Mouse (Mus musculus) forebrain, embryonic 15.5 days (tissue): ENCODE measurements around the gene Krtcap2. TPM values are rescaled to one million over a fixed set of nuclear protein-coding genes. Genes with fewer than 3 reads are reported as not detected.

Experiments
- ATAC-seq: fragments of 200-750 bp; cut with Nextera tagmentation; replicated peaks from 2 replicates; pipeline ENCODE4 v1.8.0; 2017; ENCODE audit warnings: mild to moderate bottlenecking, moderate TSS enrichment, moderate library complexity
- H3K27ac ChIP-seq: fragments of 300-500 bp; sonication (generic); replicated peaks from 2 replicates; pipeline ENCODE4 v1.5.1; 2015; ENCODE audit warnings: mild to moderate bottlenecking, inconsistent platforms
- H3K27me3 ChIP-seq: fragments of 300-500 bp; sonication (generic); 2 replicates; pipeline ENCODE4 v1.6.1; 2015; ENCODE audit warnings: inconsistent platforms
- H3K36me3 ChIP-seq: fragments of 300-500 bp; sonication (generic); 2 replicates; pipeline ENCODE4 v1.6.1; 2015; ENCODE audit warnings: mild to moderate bottlenecking, inconsistent platforms
- H3K4me1 ChIP-seq: fragments of 300-500 bp; sonication (generic); 2 replicates; pipeline ENCODE4 v1.6.1; 2015; ENCODE audit warnings: inconsistent platforms
- H3K4me2 ChIP-seq: fragments of 300-500 bp; sonication (generic); replicated peaks from 2 replicates; pipeline ENCODE4 v1.6.1; 2015; ENCODE audit warnings: mild to moderate bottlenecking, inconsistent platforms
- H3K4me3 ChIP-seq: fragments of 300-500 bp; sonication (generic); 2 replicates; pipeline ENCODE4 v1.5.1; 2015; ENCODE audit warnings: mild to moderate bottlenecking, inconsistent platforms
- H3K9ac ChIP-seq: fragments of 300-500 bp; sonication (generic); replicated peaks from 2 replicates; pipeline ENCODE4 v1.6.1; 2015; ENCODE audit warnings: mild to moderate bottlenecking, inconsistent platforms
- H3K9me3 ChIP-seq: fragments of 300-500 bp; sonication (generic); 2 replicates; pipeline ENCODE4 v1.6.1; 2016; ENCODE audit warnings: inconsistent platforms
- WGBS: fragments of 180-500 bp; shearing (Covaris S2); methylation state at CpG from one replicate; pipeline ENCODE4 v1.1.7; 2015; ENCODE audit warnings: mixed read lengths; 5-methylcytosine and 5-hydroxymethylcytosine counted together
- microRNA counts: library from miRNA; unstranded; fragments of <30 nt; microRNA quantifications from one replicate; lab custom pipeline; 2016
- microRNA-seq: library from miRNA; unstranded; fragments of <30 nt; microRNA quantifications from one replicate; pipeline ENCODE4, GENCODE M21; 2016
- polyA plus RNA-seq: library from polyadenylated mRNA; unstranded; fragments of >200 nt; fragmentation: Nextera tagmentation; extraction: Ambion mirVana; gene quantifications from 2 replicates; pipeline ENCODE4 v1.2.1, GENCODE M21; 2015

Gene Krtcap2
- polyA plus RNA-seq, 1 experiment from 2014 or later = 192 TPM

GRCm38 (mm10) chr3:89293247-89293918, 47.6 kb downstream of the Krtcap2 start:
- no peak overlapping the region for H3K4me3 ChIP-seq
- WGBS = 92% methylated on average over 11 of the region's 11 CpGs
- no peak for ATAC-seq
- no peak overlapping the region for H3K9ac ChIP-seq
- H3K36me3 ChIP-seq = no peaks in the 10 kb centered on the region
- no peaks in the 10 kb centered on the region for H3K27me3 ChIP-seq
- H3K27ac ChIP-seq = no peak overlapping the region
- H3K4me1 ChIP-seq = peaks cover 3% of the 10 kb centered on the region; the same call in 1 of the 2 replicates
- no peaks in the 10 kb centered on the region for H3K9me3 ChIP-seq
- no peak overlapping the region for H3K4me2 ChIP-seq

- Histone ChIP-seq H3K27me3 (no peaks in the 10 kb centered on the region), H3K36me3 (no peaks in the 10 kb centered on the region), H3K9ac (no peak overlapping the region), H3K27ac (no peak overlapping the region), H3K4me2 (no peak overlapping the region), H3K9me3 (no peaks in the 10 kb centered on the region), H3K4me3 (no peak overlapping the region), H3K4me1 (peaks cover 3% of the 10 kb centered on the region; the same call in 1 of the 2 replicates)
- no peak for ATAC-seq
- WGBS = 81% methylated on average over 5 of the region's 5 CpGs
These were observed 48.4 kb downstream of the Krtcap2 start for GRCm38 (mm10) chr3:89294195-89294594.

- peaks cover 7% of the 10 kb centered on the region for H3K4me1 ChIP-seq
- H3K4me2 ChIP-seq = no peak overlapping the region
- H3K4me3 ChIP-seq = no peak overlapping the region
- no peak for ATAC-seq
- H3K9ac ChIP-seq = no peak overlapping the region
- no peaks in the 10 kb centered on the region for H3K9me3 ChIP-seq
- WGBS = 77% methylated on average over 8 of the region's 8 CpGs
- H3K27me3 ChIP-seq = 0 out of 2 replicates have a peak, but pooled peaks cover 4% of the 10 kb centered on the region
- H3K27ac ChIP-seq = no peak overlapping the region
- H3K36me3 ChIP-seq = no peaks in the 10 kb centered on the region
These were observed 50.0 kb downstream of the Krtcap2 start for GRCm38 (mm10) chr3:89295685-89296230.

- H3K4me3 ChIP-seq = no peak overlapping the region
- peak overlapping the region; percentile 40; the same call in 1 of the 2 replicates for H3K27ac ChIP-seq
- H3K27me3 ChIP-seq = 0 out of 2 replicates have a peak, but pooled peaks cover 4% of the 10 kb centered on the region
- ATAC-seq = no peak
- WGBS = 76% methylated on average over 11 of the region's 11 CpGs
- H3K9me3 ChIP-seq = no peaks in the 10 kb centered on the region
- no peak overlapping the region for H3K9ac ChIP-seq
- no peaks in the 10 kb centered on the region for H3K36me3 ChIP-seq
- H3K4me2 ChIP-seq = no peak overlapping the region
- peaks cover 7% of the 10 kb centered on the region for H3K4me1 ChIP-seq
These were observed 51.1 kb downstream of the Krtcap2 start for GRCm38 (mm10) chr3:89296761-89297396.

GRCm38 (mm10) chr3:89298908-89299307, 53.1 kb downstream of the Krtcap2 start:
- WGBS = 74% methylated on average over 6 of the region's 6 CpGs

GRCm38 (mm10) chr3:89299499-89299898, 53.7 kb downstream of the Krtcap2 start:
- Histone ChIP-seq H3K4me1 (peaks cover 7% of the 10 kb centered on the region), H3K27me3 (0 out of 2 replicates have a peak, but pooled peaks cover 4% of the 10 kb centered on the region), H3K36me3 (no peaks in the 10 kb centered on the region), H3K4me3 (peak overlapping the region; percentile 17; the same call in 1 of the 2 replicates), H3K9me3 (no peaks in the 10 kb centered on the region), H3K27ac (no peak overlapping the region), H3K9ac (no peak overlapping the region; the same call in 1 of the 2 replicates), H3K4me2 (peak overlapping the region; percentile 37)
- 8% methylated on average over 14 of the region's 14 CpGs for WGBS
- no peak for ATAC-seq

More at GRCm38 (mm10) chr3:89298908-89299307, 53.1 kb downstream of the Krtcap2 start:
- no peak overlapping the region for H3K9ac ChIP-seq
- no peak overlapping the region for H3K27ac ChIP-seq
- 0 out of 2 replicates have a peak, but pooled peaks cover 4% of the 10 kb centered on the region for H3K27me3 ChIP-seq
- no peak overlapping the region for H3K4me3 ChIP-seq
- peaks cover 7% of the 10 kb centered on the region for H3K4me1 ChIP-seq
- H3K4me2 ChIP-seq = no peak overlapping the region
- no peaks in the 10 kb centered on the region for H3K9me3 ChIP-seq
- no peaks in the 10 kb centered on the region for H3K36me3 ChIP-seq
- ATAC-seq = no peak

MicroRNAs within 50 kb of the gene (microRNA counts, 519-probe panel; counts per million panel counts)
- 2,689 counts per million, percentile 62 among the panel's probes with 10 or more counts for microRNA mmu-miR-92b (lab: Ali Mortazavi, UCI)

Small RNAs within 50 kb of the gene (microRNA-seq; reads per million reads assigned to microRNA genes)
- 6,393 reads per million, percentile 93 among the genes with 10 or more reads in this experiment for gene Mir92b

Other genes starting within 250 kb of the Krtcap2 start
- 74.8 and 76.2 TPM in 2 replicates for gene Rusc1, start 152.7 kb upstream of the Krtcap2 start, polyA plus RNA-seq
- not detected in 2 replicates for gene Gm43738, start 144.9 kb upstream of the Krtcap2 start, polyA plus RNA-seq
- 364 and 375 TPM in 2 replicates for gene Fdps, start 144.0 kb upstream of the Krtcap2 start, polyA plus RNA-seq
- 0.06 and 0.10 TPM in 2 replicates for gene Pklr, start 109.8 kb upstream of the Krtcap2 start, polyA plus RNA-seq
- gene Hcn3, start 85.8 kb upstream of the Krtcap2 start, polyA plus RNA-seq = 30.1 and 34.3 TPM in 2 replicates
- 26.5 and 26.9 TPM in 2 replicates for gene Clk2, start 81.2 kb upstream of the Krtcap2 start, polyA plus RNA-seq
- gene Scamp3, start 68.5 kb upstream of the Krtcap2 start, polyA plus RNA-seq = 116 and 120 TPM in 2 replicates
- gene Fam189b, start 62.8 kb upstream of the Krtcap2 start, polyA plus RNA-seq = 22.3 and 24.6 TPM in 2 replicates
- 39.2 and 42.7 TPM in 2 replicates for gene Gba, start 43.0 kb upstream of the Krtcap2 start, polyA plus RNA-seq
- 67.0 and 68.3 TPM in 2 replicates for gene Thbs3, start 30.8 kb upstream of the Krtcap2 start, polyA plus RNA-seq
- gene Mtx1, start 18.9 kb upstream of the Krtcap2 start, polyA plus RNA-seq = 172 and 175 TPM in 2 replicates
- 1.1 and 1.8 TPM in 2 replicates for gene Muc1, start 16.9 kb upstream of the Krtcap2 start, polyA plus RNA-seq
- 57.7 and 58.7 TPM in 2 replicates for gene Trim46, start 343 bp downstream of the Krtcap2 start, polyA plus RNA-seq
- gene Dpm3, start 13.4 kb downstream of the Krtcap2 start, polyA plus RNA-seq = 76.5 and 89.6 TPM in 2 replicates
- gene Slc50a1, start 24.6 kb downstream of the Krtcap2 start, polyA plus RNA-seq = 35.4 and 40.6 TPM in 2 replicates
- 9.2 and 9.9 TPM in 2 replicates for gene Efna1, start 35.2 kb downstream of the Krtcap2 start, polyA plus RNA-seq
- 41.0 and 42.5 TPM in 2 replicates for gene Efna3, start 77.0 kb downstream of the Krtcap2 start, polyA plus RNA-seq
- 14.4 and 15.7 TPM in 2 replicates for gene Efna4, start 92.1 kb downstream of the Krtcap2 start, polyA plus RNA-seq
- 32.9 and 34.0 TPM in 2 replicates for gene Adam15, start 104.0 kb downstream of the Krtcap2 start, polyA plus RNA-seq
- gene Dcst2, start 116.0 kb downstream of the Krtcap2 start, polyA plus RNA-seq = 0.11 and 0.13 TPM in 2 replicates
- gene Dcst1, start 119.3 kb downstream of the Krtcap2 start, polyA plus RNA-seq = 0.51 and 0.89 TPM in 2 replicates
- 0.37 and 0.52 TPM in 2 replicates for gene Zbtb7b, start 148.8 kb downstream of the Krtcap2 start, polyA plus RNA-seq
- gene Lenep, start 156.8 kb downstream of the Krtcap2 start, polyA plus RNA-seq = 0.64 and 0.82 TPM in 2 replicates
- 42.0 and 42.3 TPM in 2 replicates for gene Flad1, start 165.9 kb downstream of the Krtcap2 start, polyA plus RNA-seq
- 165 and 196 TPM in 2 replicates for gene Cks1b, start 172.4 kb downstream of the Krtcap2 start, polyA plus RNA-seq
- gene Shc1, start 172.5 kb downstream of the Krtcap2 start, polyA plus RNA-seq = 14.3 and 15.8 TPM in 2 replicates
- 39.4 and 41.5 TPM in 2 replicates for gene Pygo2, start 184.2 kb downstream of the Krtcap2 start, polyA plus RNA-seq
- 12.1 and 15.1 TPM in 2 replicates for gene Pbxip1, start 190.7 kb downstream of the Krtcap2 start, polyA plus RNA-seq
- 80.2 and 80.9 TPM in 2 replicates for gene Pmvk, start 208.6 kb downstream of the Krtcap2 start, polyA plus RNA-seq